ENCODE assay signal across 31 mouse cellular contexts in the genomic region with DNA sequence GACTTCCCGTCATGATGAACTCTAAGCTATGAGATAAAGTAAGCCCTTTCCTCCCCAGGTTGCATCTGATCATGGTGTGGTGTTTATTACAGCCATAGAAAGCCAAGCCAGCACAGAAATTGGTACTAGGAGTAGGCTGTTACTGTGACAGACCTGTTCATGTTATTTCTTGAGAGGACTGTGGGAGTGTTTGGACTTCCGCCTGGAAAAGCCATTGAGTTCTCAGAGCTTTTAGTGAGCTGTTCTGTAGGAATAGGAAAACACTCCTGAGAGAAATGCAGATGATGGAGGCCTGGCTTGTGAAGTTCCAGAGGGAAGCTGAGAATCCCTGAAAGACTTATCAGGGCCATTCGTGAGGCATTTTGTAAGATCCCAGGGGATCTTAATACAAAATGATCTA. TPM values are rescaled to one million over a fixed set of nuclear protein-coding genes. Genes with fewer than 3 reads are reported as not detected.
DNase-seq lines count a peak whose midpoint lies in the region; ATAC-seq and TF ChIP-seq lines count a peak whose summit lies in the region.
"Had no signal": no experiment of that assay in that cellular context is flagged by ENCODE, and none has a peak within 500 bp of the region (broad histone marks: within the 10 kb centered on the region; RNA-seq: fewer than 3 reads in every experiment).

No protein-coding gene starts in this region.

- H3K4me2 ChIP-seq in stomach, postnatal 0 days (replicated peaks; ENCODE audit: low read depth): no peak overlapping the region
- H3K4me2 ChIP-seq: intestine, embryonic 15.5 days; lung, embryonic 14.5 days; midbrain, embryonic 11.5 days; neural tube, embryonic 13.5 days; stomach, embryonic 15.5 days had no signal

- no peak for TF ChIP-seq CTCF in stomach, postnatal 0 days (IDR thresholded peaks at IDR 0.05; ENCODE audit: low read depth)

- H3K27me3 ChIP-seq in stomach, postnatal 0 days (ENCODE audit: control insufficient read depth, insufficient read depth, low read length): no peaks in the 10 kb centered on the region
- H3K27me3 ChIP-seq: CH12.LX; intestine, embryonic 15.5 days; neural tube, embryonic 13.5 days; stomach, embryonic 15.5 days had no signal

- H3K9me3 ChIP-seq in stomach, postnatal 0 days (ENCODE audit: control insufficient read depth, low read length): no peaks in the 10 kb centered on the region
- H3K9me3 ChIP-seq: intestine, embryonic 15.5 days; neural tube, embryonic 13.5 days; stomach, embryonic 15.5 days had no signal

- 94% methylated on average over 3 of the region's 3 CpGs for WGBS in stomach, postnatal 0 days

- no peak overlapping the region for H3K9ac ChIP-seq in stomach, postnatal 0 days (ENCODE audit: low read length)
- H3K9ac ChIP-seq: intestine, embryonic 15.5 days; liver, embryonic 14.5 days; lung, embryonic 14.5 days; neural tube, embryonic 13.5 days; stomach, embryonic 15.5 days had no signal

- H3K4me3 ChIP-seq in stomach, postnatal 0 days (ENCODE audit: low read depth, low read length): no peak overlapping the region
- H3K4me3 ChIP-seq: erythroblast, embryonic 14.5 days; intestine, embryonic 15.5 days; myocyte; neural tube, embryonic 13.5 days; stomach, embryonic 15.5 days had no signal

- no peak for DNase-seq in frontal cortex, postnatal 14 days (ENCODE audit: low spot score in 2 of 2)
- DNase-seq in layer of hippocampus, adult 9-11 months: peak; percentile 30
- DNase-seq in layer of hippocampus, postnatal 14 days (ENCODE audit: low spot score in 2 of 2): no peak
- peak; percentile 78 for DNase-seq in brain, adult 2 months (ENCODE audit: low read depth, low spot score)
- DNase-seq in right cerebral cortex, postnatal 10 days (ENCODE audit: low spot score in 2 of 2): peak; percentile 36 to 41
- DNase-seq in stomach, postnatal 0 days (ENCODE audit: low spot score): no peak
- DNase-seq: adrenal gland, adult 2 months; adrenal gland, postnatal 36 days; cerebellum, adult 2 months; cerebellum, postnatal 14 days; gastrocnemius, postnatal 10 days; kidney, adult 8-10 months; kidney, postnatal 4 days; liver; lung, embryonic 14.5 days; thymus, adult 18-20 months; thymus, postnatal 25 days had no signal

- no peaks in the 10 kb centered on the region; the same call in 1 of the 2 replicates for H3K36me3 ChIP-seq in stomach, postnatal 0 days (ENCODE audit: control insufficient read depth, insufficient read depth, low read length)
- H3K36me3 ChIP-seq: intestine, embryonic 15.5 days; stomach, embryonic 15.5 days had no signal

- H3K4me1 ChIP-seq in stomach, postnatal 0 days (replicated peaks; ENCODE audit: control insufficient read depth, insufficient read depth): no peaks in the 10 kb centered on the region
- H3K4me1 ChIP-seq: intestine, embryonic 15.5 days; neural tube, embryonic 13.5 days; stomach, embryonic 15.5 days had no signal

- no peak overlapping the region for H3K27ac ChIP-seq in stomach, postnatal 0 days (replicated peaks)
- H3K27ac ChIP-seq: hindbrain, postnatal 0 days; intestine, embryonic 15.5 days; kidney, postnatal 0 days; liver, embryonic 14.5 days; neural tube, embryonic 13.5 days; stomach, embryonic 15.5 days had no signal

- ATAC-seq in frontal cortex, adult (ENCODE audit: low TSS enrichment): peak; percentile 99
- no peak for ATAC-seq in megakaryocyte-erythroid progenitor cell, adult 5-6 weeks (replicated peaks; ENCODE audit: low FRiP score, low TSS enrichment, poor library complexity, severe bottlenecking)
- no peak for ATAC-seq in stomach, postnatal 0 days (ENCODE audit: low FRiP score, low TSS enrichment)
- ATAC-seq: activated CD4-positive, CD25-positive, alpha-beta regulatory T cell, adult 4 months; forebrain, embryonic 16.5 days; hindbrain, postnatal 0 days; intestine, embryonic 15.5 days had no signal

- TF ChIP-seq EP300 in stomach, postnatal 0 days (optimal IDR thresholded peaks at IDR 0.05): no peak

RNA-seq across cellular contexts. Expression of a gene that starts 20.8 kb away (rescaled TPM):
- 10 to 100 TPM; 23.5 to 25.8 TPM for total RNA-seq in layer of hippocampus, postnatal 14 days (2021)
- 23.4 and 38.5 TPM in 2 replicates for total RNA-seq in megakaryocyte-erythroid progenitor cell, adult 5-6 weeks (2014; fragmentation: Nextera tagmentation)
- 24.3 and 33.2 TPM in 2 replicates for total RNA-seq in megakaryocyte-erythroid progenitor cell, adult 5-6 weeks (2017)
- 16.9 and 19.0 TPM in 2 replicates for polyA plus RNA-seq in stomach, postnatal 0 days (2015; fragmentation: Nextera tagmentation; extraction: Ambion mirVana)

Comparison
In these comparisons a context has a peak if more than half of its experiments do, and no peak if none do; other contexts are left out.
1. DNase-seq: peak in layer of hippocampus, adult 9-11 months (single experiment), brain, adult 2 months (single experiment) and right cerebral cortex, postnatal 10 days (2 of 2); none in frontal cortex, postnatal 14 days (0 of 2), layer of hippocampus, postnatal 14 days (0 of 2) and stomach, postnatal 0 days (single experiment).